In the genomic region with DNA sequence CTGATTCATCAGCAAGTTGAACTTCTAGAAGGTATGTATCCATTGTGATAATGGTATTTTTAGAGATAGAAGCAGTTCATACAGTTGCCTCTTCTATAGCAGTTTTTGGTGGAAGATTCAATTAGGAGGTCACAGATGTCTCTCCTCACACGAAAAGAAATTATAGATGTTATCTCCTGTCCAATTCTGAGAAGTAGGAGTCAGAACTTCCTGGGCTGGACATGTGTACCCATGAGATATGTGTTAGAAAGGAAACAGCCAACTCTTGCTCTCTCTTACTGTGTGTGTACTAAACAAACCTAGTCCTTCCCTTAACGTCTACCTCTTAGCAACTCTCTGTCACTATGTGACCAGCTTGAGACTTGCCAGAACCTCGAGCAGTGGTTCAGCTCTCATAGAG, we compare ENCODE assay signal across 36 mouse cellular contexts. TPM values are rescaled to one million over a fixed set of nuclear protein-coding genes. Genes with fewer than 3 reads are reported as not detected.
DNase-seq lines count a peak whose midpoint lies in the region; ATAC-seq lines count a peak whose summit lies in the region.
"Had no signal": no experiment of that assay in that cellular context is flagged by ENCODE, and none has a peak within 500 bp of the region (broad histone marks: within the 10 kb centered on the region; RNA-seq: fewer than 3 reads in every experiment).

No protein-coding gene starts in this region.

- H3K9ac ChIP-seq in liver, embryonic 12.5 days: no peak overlapping the region
- H3K9ac ChIP-seq: embryonic facial prominence, embryonic 13.5 days; forebrain, embryonic 13.5 days; hindbrain, embryonic 14.5 days; limb, embryonic 15.5 days; midbrain, embryonic 15.5 days; neural tube, embryonic 13.5 days; stomach, embryonic 15.5 days had no signal

- H3K4me2 ChIP-seq in liver, embryonic 12.5 days: no peak overlapping the region
- H3K4me2 ChIP-seq: embryonic facial prominence, embryonic 13.5 days; forebrain, embryonic 13.5 days; hindbrain, embryonic 14.5 days; limb, embryonic 15.5 days; midbrain, embryonic 15.5 days; neural tube, embryonic 13.5 days; stomach, embryonic 15.5 days had no signal

- intact Hi-C loops in heart, postnatal 10 days (cut with DNase I): loop anchor here (5.0 kb wide), 1 partner anchor 88 kb away; no protein-coding TSS in a partner anchor

- H3K27me3 ChIP-seq in liver, embryonic 12.5 days (replicated peaks): no peaks in the 10 kb centered on the region
- H3K27me3 ChIP-seq: embryonic facial prominence, embryonic 13.5 days; forebrain, embryonic 13.5 days; limb, embryonic 15.5 days; midbrain, embryonic 15.5 days; neural tube, embryonic 13.5 days; stomach, embryonic 15.5 days had no signal

- H3K9me3 ChIP-seq in liver, embryonic 12.5 days (replicated peaks): no peaks in the 10 kb centered on the region
- H3K9me3 ChIP-seq: embryonic facial prominence, embryonic 13.5 days; forebrain, embryonic 13.5 days; limb, embryonic 15.5 days; midbrain, embryonic 15.5 days; neural tube, embryonic 13.5 days; stomach, embryonic 15.5 days had no signal

- H3K36me3 ChIP-seq in liver, embryonic 12.5 days: no peaks in the 10 kb centered on the region
- H3K36me3 ChIP-seq: embryonic facial prominence, embryonic 13.5 days; limb, embryonic 15.5 days; midbrain, embryonic 15.5 days; neural tube, embryonic 13.5 days; stomach, embryonic 15.5 days had no signal

- WGBS in liver, embryonic 12.5 days (ENCODE audit: insufficient replicate concordance): 16% methylated on average over 3 of the region's 3 CpGs

- H3K4me1 ChIP-seq in liver, embryonic 12.5 days: peaks cover 9% of the 10 kb centered on the region; the same call in 1 of the 2 replicates
- H3K4me1 ChIP-seq: embryonic facial prominence, embryonic 13.5 days; forebrain, embryonic 13.5 days; limb, embryonic 15.5 days; midbrain, embryonic 15.5 days; neural tube, embryonic 13.5 days; stomach, embryonic 15.5 days had no signal

- no peak overlapping the region for H3K27ac ChIP-seq in liver, embryonic 12.5 days
- H3K27ac ChIP-seq: embryonic facial prominence, embryonic 13.5 days; forebrain, embryonic 13.5 days; hindbrain, embryonic 14.5 days; kidney, postnatal 0 days; left cerebral cortex, adult 2 months; limb, embryonic 15.5 days; midbrain, embryonic 15.5 days; neural tube, embryonic 13.5 days; stomach, embryonic 15.5 days had no signal

- peak; percentile 21 for DNase-seq in MN1 (ENCODE audit: low spot score)
- DNase-seq in thymus, postnatal 0 days (ENCODE audit: low spot score): no peak
- DNase-seq in T-cell, adult 2 months (ENCODE audit: low spot score): no peak
- DNase-seq in heart, postnatal 10 days: no peak
- DNase-seq: adrenal gland, postnatal 36 days; B cell, adult 2 months; cerebellum, adult 11-12 months; cerebellum, postnatal 25 days; embryo, embryonic 11 days; gastrocnemius, postnatal 10 days; heart, adult 18-20 months; heart, postnatal 36 days; kidney, adult 18-20 months; left cerebral cortex, postnatal 4 days; thymus, postnatal 4 days had no signal

- ATAC-seq in CD4-positive, CD25-positive, alpha-beta regulatory T cell, adult 4 months: peak; percentile 26
- ATAC-seq in liver, embryonic 12.5 days: peak; percentile 87
- ATAC-seq in megakaryocyte, adult 5-6 weeks (ENCODE audit: poor library complexity, severe bottlenecking): peak; percentile 57
- no peak for ATAC-seq in frontal cortex, adult (ENCODE audit: low TSS enrichment)
- ATAC-seq: forebrain, embryonic 13.5 days; inflammation-experienced regulatory T-cells, adult 6 months; midbrain, embryonic 15.5 days had no signal

- H3K4me3 ChIP-seq in liver, embryonic 12.5 days: no peak overlapping the region
- H3K4me3 ChIP-seq: embryonic facial prominence, embryonic 13.5 days; erythroblast, embryonic 14.5 days; forebrain, embryonic 13.5 days; left cerebral cortex, adult 2 months; limb, embryonic 15.5 days; midbrain, embryonic 15.5 days; myocyte; neural tube, embryonic 13.5 days; stomach, embryonic 15.5 days had no signal

RNA-seq across cellular contexts. Expression of gene Plscr2, which starts 14.3 kb away (rescaled TPM):
- polyA plus RNA-seq in CD4-positive, CD25-positive, alpha-beta regulatory T cell, adult 4 months (2017; shearing (Covaris generic)): not detected
- polyA plus RNA-seq in liver, embryonic 12.5 days (2016; fragmentation: Nextera tagmentation; extraction: Ambion mirVana): 0.38 and 0.76 TPM in 2 replicates
- not detected in 2 replicates for total RNA-seq in megakaryocyte, adult 5-6 weeks (2015)
- not detected in 2 replicates for total RNA-seq in megakaryocyte, adult 5-6 weeks (2017)
- 4.4 and 5.3 TPM in 2 replicates for polyA plus RNA-seq in thymus, postnatal 0 days (2015; fragmentation: Nextera tagmentation; extraction: Ambion mirVana)
- total RNA-seq in heart, postnatal 10 days (2021): 10 to 100 TPM; 21.5 to 24.8 TPM
- polyA plus RNA-seq: erythroblast, embryonic 14.5 days; inflammation-experienced regulatory T-cells, adult 6 months had no signal

RNA-seq across cellular contexts. Expression of gene 1700057G04Rik, which starts 19.5 kb away (rescaled TPM):
- not detected for polyA plus RNA-seq in CD4-positive, CD25-positive, alpha-beta regulatory T cell, adult 4 months (2017; shearing (Covaris generic))
- polyA plus RNA-seq in liver, embryonic 12.5 days (2016; fragmentation: Nextera tagmentation; extraction: Ambion mirVana): not detected in 2 replicates
- not detected in 2 replicates for total RNA-seq in megakaryocyte, adult 5-6 weeks (2015)
- not detected in 2 replicates for total RNA-seq in megakaryocyte, adult 5-6 weeks (2017)
- polyA plus RNA-seq in thymus, postnatal 0 days (2015; fragmentation: Nextera tagmentation; extraction: Ambion mirVana): not detected in 2 replicates
- not detected for total RNA-seq in heart, postnatal 10 days (2021)
- total RNA-seq: adrenal gland, adult 18-20 months; adrenal gland, postnatal 36 days; gastrocnemius, postnatal 10 days; heart, adult 18-20 months; heart, postnatal 36 days; layer of hippocampus, postnatal 10 days; left cerebral cortex, adult 2 months; left cerebral cortex, postnatal 4 days had no signal
- polyA plus RNA-seq: embryonic facial prominence, embryonic 13.5 days; erythroblast, embryonic 14.5 days; forebrain, embryonic 13.5 days; heart, embryonic 14.5 days; hindbrain, embryonic 14.5 days; large intestine, adult 2 months; limb, embryonic 15.5 days; lung, embryonic 16.5 days; midbrain, embryonic 15.5 days; neural tube, embryonic 13.5 days; stomach, embryonic 15.5 days had no signal

RNA-seq across cellular contexts. Expression of gene Plscr1, which starts 40.1 kb away (rescaled TPM):
- polyA plus RNA-seq in CD4-positive, CD25-positive, alpha-beta regulatory T cell, adult 4 months (2017; shearing (Covaris generic)): 10 to 100 TPM; 61.4 to 75.7 TPM
- polyA plus RNA-seq in liver, embryonic 12.5 days (2016; fragmentation: Nextera tagmentation; extraction: Ambion mirVana): 23.1 and 23.8 TPM in 2 replicates
- total RNA-seq in megakaryocyte, adult 5-6 weeks (2015): 25.7 and 35.0 TPM in 2 replicates
- 19.8 and 19.9 TPM in 2 replicates for total RNA-seq in megakaryocyte, adult 5-6 weeks (2017)
- 22.3 and 23.3 TPM in 2 replicates for polyA plus RNA-seq in thymus, postnatal 0 days (2015; fragmentation: Nextera tagmentation; extraction: Ambion mirVana)
- total RNA-seq in heart, postnatal 10 days (2021): 10 to 100 TPM; 14.5 to 16.7 TPM
